Mouse (Mus musculus) forebrain, embryonic 15.5 days (tissue): ENCODE measurements around the gene Gpr179. TPM values are rescaled to one million over a fixed set of nuclear protein-coding genes. Genes with fewer than 3 reads are reported as not detected.

Source experiments
- ATAC-seq: fragments of 200-750 bp; cut with Nextera tagmentation; replicated peaks from 2 replicates; pipeline ENCODE4 v1.8.0; 2017; ENCODE audit warnings: mild to moderate bottlenecking, moderate TSS enrichment, moderate library complexity
- H3K27ac ChIP-seq: fragments of 300-500 bp; sonication (generic); replicated peaks from 2 replicates; pipeline ENCODE4 v1.5.1; 2015; ENCODE audit warnings: mild to moderate bottlenecking, inconsistent platforms
- H3K27me3 ChIP-seq: fragments of 300-500 bp; sonication (generic); 2 replicates; pipeline ENCODE4 v1.6.1; 2015; ENCODE audit warnings: inconsistent platforms
- H3K36me3 ChIP-seq: fragments of 300-500 bp; sonication (generic); 2 replicates; pipeline ENCODE4 v1.6.1; 2015; ENCODE audit warnings: mild to moderate bottlenecking, inconsistent platforms
- H3K4me1 ChIP-seq: fragments of 300-500 bp; sonication (generic); 2 replicates; pipeline ENCODE4 v1.6.1; 2015; ENCODE audit warnings: inconsistent platforms
- H3K4me2 ChIP-seq: fragments of 300-500 bp; sonication (generic); replicated peaks from 2 replicates; pipeline ENCODE4 v1.6.1; 2015; ENCODE audit warnings: mild to moderate bottlenecking, inconsistent platforms
- H3K4me3 ChIP-seq: fragments of 300-500 bp; sonication (generic); 2 replicates; pipeline ENCODE4 v1.5.1; 2015; ENCODE audit warnings: mild to moderate bottlenecking, inconsistent platforms
- H3K9ac ChIP-seq: fragments of 300-500 bp; sonication (generic); replicated peaks from 2 replicates; pipeline ENCODE4 v1.6.1; 2015; ENCODE audit warnings: mild to moderate bottlenecking, inconsistent platforms
- H3K9me3 ChIP-seq: fragments of 300-500 bp; sonication (generic); 2 replicates; pipeline ENCODE4 v1.6.1; 2016; ENCODE audit warnings: inconsistent platforms
- WGBS: fragments of 180-500 bp; shearing (Covaris S2); methylation state at CpG from one replicate; pipeline ENCODE4 v1.1.7; 2015; ENCODE audit warnings: mixed read lengths; 5-methylcytosine and 5-hydroxymethylcytosine counted together
- polyA plus RNA-seq: library from polyadenylated mRNA; unstranded; fragments of >200 nt; fragmentation: Nextera tagmentation; extraction: Ambion mirVana; gene quantifications from 2 replicates; pipeline ENCODE4 v1.2.1, GENCODE M21; 2015

The Gpr179 gene
- polyA plus RNA-seq, 1 experiment from 2014 or later, result 0.33 TPM

DNA sequence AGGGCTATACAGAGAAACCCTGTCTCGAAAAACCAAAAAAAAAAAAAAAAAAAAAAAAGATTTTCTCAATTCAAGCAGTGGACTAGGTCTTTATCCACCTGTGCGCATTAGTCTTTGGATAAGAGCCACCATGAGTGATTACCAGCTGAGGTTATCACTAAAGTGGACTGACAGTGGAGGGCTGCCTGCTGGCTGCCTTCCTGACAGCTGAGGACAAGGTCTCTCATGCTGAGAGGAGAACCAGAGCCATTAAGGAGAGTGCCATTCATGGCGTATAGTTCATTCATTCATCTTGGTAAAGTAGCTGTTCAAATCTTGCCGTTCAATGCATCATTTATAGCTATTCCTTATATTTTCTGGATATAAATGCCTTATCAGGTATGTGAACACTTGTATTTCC lies 55.3 kb downstream of the Gpr179 start:
- 0 out of 2 replicates have a peak, but pooled peaks cover 1% of the 10 kb centered on the region for H3K4me1 ChIP-seq
- no peak overlapping the region for H3K9ac ChIP-seq
- no peak overlapping the region for H3K4me2 ChIP-seq
- H3K27ac ChIP-seq, result no peak overlapping the region
- 82% methylated on average over 3 of the region's 4 CpGs for whole genome bisulfite sequencing
- no peaks in the 10 kb centered on the region for H3K27me3 ChIP-seq
- ATAC-seq, result no peak
- H3K4me3 ChIP-seq, result no peak overlapping the region
- H3K9me3 ChIP-seq, result no peaks in the 10 kb centered on the region
- H3K36me3 ChIP-seq, result no peaks in the 10 kb centered on the region

DNA sequence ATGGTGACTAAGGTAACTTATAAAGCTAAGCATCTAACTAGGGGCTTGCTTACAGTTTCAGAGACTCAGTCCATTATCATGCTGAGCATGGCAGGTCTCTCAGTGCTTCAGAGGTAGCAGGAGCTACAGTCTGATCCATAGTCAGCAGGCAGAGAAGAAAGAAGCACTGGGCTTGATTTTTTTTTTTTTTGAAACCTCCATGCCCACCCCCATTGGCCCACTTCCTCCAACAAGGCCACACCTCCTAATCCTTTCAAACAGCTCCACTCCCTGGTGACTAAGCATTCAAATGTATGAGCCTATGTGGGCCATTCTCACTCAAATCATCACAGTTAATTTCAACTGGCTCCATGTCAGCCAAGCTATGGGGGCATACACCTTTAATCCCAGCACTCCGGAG lies 59.1 kb downstream of the Gpr179 start:
- Histone ChIP-seq H3K4me1 (no peaks in the 10 kb centered on the region), H3K27ac (no peak overlapping the region), H3K27me3 (no peaks in the 10 kb centered on the region), H3K9me3 (no peaks in the 10 kb centered on the region), H3K36me3 (no peaks in the 10 kb centered on the region), H3K4me2 (no peak overlapping the region), H3K4me3 (no peak overlapping the region), H3K9ac (no peak overlapping the region)
- 87% methylated on average over 1 of the region's 1 CpGs for WGBS
- ATAC-seq, result no peak

DNA sequence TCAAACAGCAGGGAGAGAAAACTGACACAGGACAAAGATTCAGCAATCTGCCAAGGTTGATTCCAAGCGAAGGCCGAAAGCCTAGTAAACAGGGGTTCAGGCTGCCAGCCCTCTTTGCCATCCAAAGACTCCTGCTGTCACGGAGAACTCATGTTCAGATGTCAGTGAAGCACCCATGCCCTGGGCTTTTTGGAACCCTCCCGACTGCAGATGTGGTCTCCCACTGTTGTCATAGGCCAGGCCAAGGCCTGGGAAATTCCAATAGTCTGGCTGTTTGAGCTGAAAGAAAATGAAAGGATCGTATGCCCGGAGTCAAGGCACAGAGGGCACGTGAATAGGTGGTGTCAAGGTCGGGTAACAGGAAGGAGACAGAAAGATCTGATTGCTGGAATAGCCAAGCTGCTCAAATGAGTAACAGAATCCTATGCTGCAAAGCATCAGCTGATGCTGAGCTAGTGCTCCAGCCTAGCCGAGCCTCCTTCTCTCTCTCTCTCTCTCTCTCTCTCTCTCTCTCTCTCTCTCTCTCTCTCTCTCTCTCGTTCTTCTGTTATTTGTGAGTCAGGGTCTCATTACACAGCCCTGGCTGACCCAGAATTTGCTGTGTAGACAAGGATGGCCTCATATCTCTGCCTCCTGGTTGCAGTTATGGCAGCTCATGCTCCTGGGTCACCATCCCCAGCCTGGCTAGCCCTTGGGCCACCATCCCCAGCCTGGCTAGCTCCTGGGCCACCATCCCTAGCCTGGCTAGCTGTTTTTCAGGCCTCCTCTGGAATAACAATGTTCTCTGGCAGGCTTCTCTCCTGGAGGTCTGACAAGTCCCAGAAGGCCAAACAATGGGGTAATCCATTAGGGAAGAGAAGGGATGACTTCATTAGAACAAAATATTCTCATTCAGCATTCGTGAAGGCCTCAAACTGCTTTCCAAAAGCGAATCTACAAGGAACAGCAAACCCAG lies 62.3 kb downstream of the Gpr179 start:
- 46% methylated on average over 12 of the region's 12 CpGs for WGBS
- ATAC-seq, result no peak
- Histone ChIP-seq H3K4me3 (no peak overlapping the region), H3K4me2 (no peak overlapping the region), H3K9me3 (no peaks in the 10 kb centered on the region), H3K27ac (no peak overlapping the region), H3K4me1 (no peaks in the 10 kb centered on the region), H3K36me3 (no peaks in the 10 kb centered on the region), H3K9ac (no peak overlapping the region), H3K27me3 (no peaks in the 10 kb centered on the region)

DNA sequence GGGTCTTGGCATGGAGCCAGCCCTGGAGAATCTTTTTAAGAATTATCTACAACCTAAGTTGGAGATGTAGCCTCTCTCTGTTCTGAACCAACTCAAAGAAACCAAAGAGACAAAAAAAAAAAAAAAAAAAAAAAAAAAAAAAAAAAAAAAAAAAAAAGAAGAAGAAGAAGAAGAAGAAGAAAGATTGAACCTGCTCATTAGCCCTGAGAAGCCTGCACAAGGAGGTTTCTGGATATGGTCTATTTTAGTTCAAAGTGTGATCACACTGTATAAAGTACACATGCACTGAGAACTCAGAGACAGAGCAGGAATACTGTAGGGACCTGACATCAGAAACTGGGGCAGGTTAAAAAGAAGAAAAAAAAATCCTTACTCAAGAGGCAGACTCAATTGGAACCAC lies 64.2 kb downstream of the Gpr179 start:
- no peak overlapping the region for H3K4me2 ChIP-seq
- ATAC-seq, result no peak
- no peak overlapping the region for H3K4me3 ChIP-seq
- no peaks in the 10 kb centered on the region for H3K9me3 ChIP-seq
- H3K27me3 ChIP-seq, result no peaks in the 10 kb centered on the region
- H3K27ac ChIP-seq, result no peak overlapping the region
- H3K9ac ChIP-seq, result no peak overlapping the region
- H3K4me1 ChIP-seq, result no peaks in the 10 kb centered on the region
- H3K36me3 ChIP-seq, result no peaks in the 10 kb centered on the region

DNA sequence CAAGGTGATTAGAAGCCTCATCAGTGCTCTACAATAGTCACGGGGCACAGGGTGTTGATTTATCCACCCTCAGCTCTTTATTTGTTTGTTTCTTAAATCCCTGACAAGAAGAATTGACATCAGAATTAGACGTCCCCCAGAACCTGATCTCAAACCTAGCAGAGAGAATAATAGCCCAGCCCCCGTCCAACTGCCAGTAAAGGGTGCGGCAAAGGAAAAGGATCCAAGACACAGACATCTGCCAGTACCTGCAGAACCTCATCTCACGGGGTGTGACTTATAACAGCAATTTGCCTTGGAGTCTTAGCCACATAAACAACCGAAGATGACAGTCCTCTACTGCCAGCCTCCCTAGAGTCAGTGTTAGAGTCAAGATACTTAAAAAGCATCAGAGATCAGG lies 64.9 kb downstream of the Gpr179 start:
- Histone ChIP-seq H3K4me1 (no peaks in the 10 kb centered on the region), H3K4me3 (no peak overlapping the region), H3K27me3 (no peaks in the 10 kb centered on the region), H3K9ac (no peak overlapping the region), H3K27ac (no peak overlapping the region), H3K9me3 (no peaks in the 10 kb centered on the region), H3K4me2 (no peak overlapping the region), H3K36me3 (no peaks in the 10 kb centered on the region)
- ATAC-seq, result no peak
- WGBS, result 48% methylated on average over 6 of the region's 6 CpGs

DNA sequence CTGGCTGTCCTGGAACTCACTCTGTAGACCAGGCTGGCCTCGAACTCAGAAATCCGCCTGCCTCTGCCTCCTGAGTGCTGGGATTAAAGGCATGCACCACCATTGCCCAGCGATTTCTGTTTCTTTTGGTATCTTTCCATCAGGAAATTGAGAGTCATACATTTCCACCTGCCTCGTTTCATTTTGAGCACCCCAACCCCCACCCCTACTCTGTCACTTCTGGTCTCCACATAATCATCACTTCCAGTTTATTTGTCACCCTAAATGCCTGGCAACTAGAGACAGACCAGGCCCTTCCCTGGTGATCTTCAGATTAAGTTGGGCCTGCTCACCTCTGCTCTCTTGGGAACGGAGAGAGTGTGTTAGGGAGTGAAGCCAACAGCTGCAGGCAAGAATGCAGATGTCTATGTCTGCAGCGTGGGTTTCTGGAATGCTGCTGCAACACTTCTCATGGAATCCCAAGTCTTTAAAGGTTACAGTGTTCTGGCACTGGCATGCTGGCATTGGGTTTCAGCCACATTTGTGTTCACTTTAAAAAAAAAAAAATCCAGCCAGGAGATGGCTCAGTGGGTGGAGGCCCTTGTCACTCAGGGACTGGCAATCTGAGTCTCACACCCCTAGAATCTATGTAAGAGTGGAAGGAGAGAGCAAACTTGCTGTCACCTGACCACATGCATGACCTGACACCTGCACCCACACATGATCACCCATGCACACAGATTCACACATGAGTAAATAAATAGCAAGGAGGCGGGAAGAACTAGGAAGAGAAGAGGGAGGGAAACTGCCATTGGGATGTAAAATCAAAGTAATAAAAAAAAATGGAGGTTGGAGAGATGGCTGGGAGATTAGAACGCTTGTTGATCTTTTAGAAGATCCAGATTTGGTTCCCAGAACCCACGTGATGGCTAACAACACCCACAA lies 65.8 kb downstream of the Gpr179 start:
- WGBS, result 79% methylated on average over 9 of the region's 9 CpGs
- no peaks in the 10 kb centered on the region for H3K36me3 ChIP-seq
- no peak for ATAC-seq
- no peak overlapping the region for H3K4me3 ChIP-seq
- no peaks in the 10 kb centered on the region for H3K9me3 ChIP-seq
- H3K27me3 ChIP-seq, result no peaks in the 10 kb centered on the region
- no peak overlapping the region for H3K9ac ChIP-seq
- H3K4me2 ChIP-seq, result no peak overlapping the region
- H3K27ac ChIP-seq, result no peak overlapping the region
- peaks cover under 1% of the 10 kb centered on the region; the same call in 1 of the 2 replicates for H3K4me1 ChIP-seq

DNA sequence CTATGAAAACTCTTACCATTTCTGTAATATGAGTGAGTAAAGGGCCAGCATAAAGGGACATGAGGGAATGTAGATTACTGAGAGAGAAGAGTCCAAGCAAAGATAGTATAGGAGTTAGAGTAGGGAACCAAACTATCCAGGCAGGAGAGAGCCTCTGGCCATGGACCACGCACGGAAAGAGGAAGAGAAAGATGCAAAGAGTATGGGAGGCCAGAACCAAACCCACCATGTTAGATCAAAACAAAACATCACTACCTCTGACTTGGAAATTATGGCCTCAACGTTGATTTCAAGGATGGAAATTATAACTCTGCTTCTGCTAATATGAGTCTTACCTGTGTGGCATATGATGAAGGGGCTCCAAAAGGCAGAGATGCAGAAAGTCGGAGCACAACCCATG lies 67.0 kb downstream of the Gpr179 start:
- Histone ChIP-seq H3K27ac (no peak overlapping the region), H3K27me3 (no peaks in the 10 kb centered on the region), H3K4me3 (no peak overlapping the region), H3K9me3 (no peaks in the 10 kb centered on the region), H3K36me3 (no peaks in the 10 kb centered on the region), H3K4me2 (no peak overlapping the region), H3K4me1 (peaks cover 5% of the 10 kb centered on the region; the same call in 1 of the 2 replicates), H3K9ac (no peak overlapping the region)
- no peak for ATAC-seq
- 74% methylated on average over 4 of the region's 4 CpGs for WGBS

DNA sequence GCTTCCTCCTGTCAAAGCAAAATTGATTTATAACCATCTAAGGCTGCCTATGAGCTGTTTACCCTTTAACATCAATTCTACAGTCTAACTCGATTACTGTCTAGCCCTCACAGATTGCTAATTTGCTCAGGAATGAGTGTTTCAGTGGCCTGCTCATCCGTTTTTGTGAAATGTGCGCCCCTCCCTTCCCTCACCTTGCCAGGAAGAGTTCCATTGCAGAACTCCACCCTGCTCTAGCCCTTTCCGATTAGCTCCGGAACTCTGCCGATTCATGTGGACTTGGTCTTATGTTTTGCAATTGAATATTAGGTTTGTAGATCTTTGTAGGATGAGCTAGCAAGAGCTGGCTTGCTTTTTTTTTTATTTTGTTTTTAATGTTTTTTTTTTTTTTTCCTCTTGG lies 69.7 kb downstream of the Gpr179 start:
- Histone ChIP-seq H3K4me3 (no peak overlapping the region), H3K27ac (no peak overlapping the region), H3K36me3 (no peaks in the 10 kb centered on the region), H3K9ac (no peak overlapping the region), H3K4me1 (peaks cover 22% of the 10 kb centered on the region), H3K27me3 (no peaks in the 10 kb centered on the region), H3K9me3 (no peaks in the 10 kb centered on the region), H3K4me2 (no peak overlapping the region)
- 89% methylated on average over 6 of the region's 6 CpGs for WGBS
- no peak for ATAC-seq

Other genes starting within 250 kb of the Gpr179 start
- 0.22 and 0.42 TPM in 2 replicates for gene Tbx21, start 236.7 kb downstream of the Gpr179 start, polyA plus RNA-seq
- gene Tbkbp1, start 200.6 kb downstream of the Gpr179 start, polyA plus RNA-seq, result 6.2 and 7.6 TPM in 2 replicates
- gene Kpnb1, start 164.2 kb downstream of the Gpr179 start, polyA plus RNA-seq, result 40.6 and 41.8 TPM in 2 replicates
- gene Npepps, start 71.4 kb downstream of the Gpr179 start, polyA plus RNA-seq, result 136 and 151 TPM in 2 replicates
- gene Mrpl45, start 36.4 kb downstream of the Gpr179 start, polyA plus RNA-seq, result 39.0 and 40.6 TPM in 2 replicates
- gene Socs7, start 10.5 kb upstream of the Gpr179 start, polyA plus RNA-seq, result 10.1 and 10.6 TPM in 2 replicates
- gene Arhgap23, start 63.5 kb upstream of the Gpr179 start, polyA plus RNA-seq, result 7.1 and 8.4 TPM in 2 replicates
- 1.0 and 1.1 TPM in 2 replicates for gene 4933428G20Rik, start 148.3 kb upstream of the Gpr179 start, polyA plus RNA-seq
- 10.8 and 11.6 TPM in 2 replicates for gene Srcin1, start 224.1 kb upstream of the Gpr179 start, polyA plus RNA-seq